Mouse (Mus musculus) hindbrain, embryonic 10.5 days (tissue): ENCODE results near the gene Smpdl3b. TPM values are rescaled to one million over a fixed set of nuclear protein-coding genes. Genes with fewer than 3 reads are reported as not detected.
"Not testable (repeated sequence)": the region's sequence is repeated elsewhere in the genome, so short reads cannot be mapped to it uniquely, and the experiment has no call there.

ENCODE experiments used
- DNase-seq: peaks from one replicate; pipeline ENCODE4 v3.0.0-alpha.2; 2017; ENCODE audit warnings: low spot score
- H3K27ac ChIP-seq: fragments of 300-500 bp; sonication (generic); 2 replicates; pipeline ENCODE4 v1.5.1; 2016; ENCODE audit warnings: mild to moderate bottlenecking, moderate library complexity
- H3K27me3 ChIP-seq: fragments of 300-500 bp; sonication (generic); 2 replicates; pipeline ENCODE4 v1.6.1; 2016; ENCODE audit warnings: mild to moderate bottlenecking; ENCODE audit not compliant: poor library complexity, insufficient read depth, severe bottlenecking
- H3K36me3 ChIP-seq: fragments of 300-500 bp; sonication (generic); 2 replicates; pipeline ENCODE4 v1.6.1; 2016; ENCODE audit warnings: mild to moderate bottlenecking, moderate library complexity
- H3K4me1 ChIP-seq: fragments of 300-500 bp; sonication (generic); replicated peaks from 2 replicates; pipeline ENCODE4 v1.6.1; 2016; ENCODE audit warnings: mild to moderate bottlenecking
- H3K4me3 ChIP-seq: fragments of 300-500 bp; sonication (generic); 2 replicates; pipeline ENCODE4 v1.5.1; 2016; ENCODE audit warnings: mild to moderate bottlenecking, moderate library complexity
- H3K9me3 ChIP-seq: fragments of 300-500 bp; sonication (generic); 2 replicates; pipeline ENCODE4 v1.6.1; 2016; ENCODE audit warnings: mild to moderate bottlenecking, moderate library complexity
- WGBS: fragments of 180-500 bp; shearing (Covaris S2); methylation state at CpG from one replicate; pipeline ENCODE4 v1.1.7; 2016; 5-methylcytosine and 5-hydroxymethylcytosine counted together
- polyA plus RNA-seq: library from polyadenylated mRNA; unstranded; fragments of >200 nt; fragmentation: Nextera tagmentation; extraction: Ambion mirVana; gene quantifications from 2 replicates; pipeline ENCODE4 v1.2.1, GENCODE M21; 2016

Smpdl3b gene
- polyA plus RNA-seq, 1 experiment from 2014 or later: 1.9 TPM

DNA sequence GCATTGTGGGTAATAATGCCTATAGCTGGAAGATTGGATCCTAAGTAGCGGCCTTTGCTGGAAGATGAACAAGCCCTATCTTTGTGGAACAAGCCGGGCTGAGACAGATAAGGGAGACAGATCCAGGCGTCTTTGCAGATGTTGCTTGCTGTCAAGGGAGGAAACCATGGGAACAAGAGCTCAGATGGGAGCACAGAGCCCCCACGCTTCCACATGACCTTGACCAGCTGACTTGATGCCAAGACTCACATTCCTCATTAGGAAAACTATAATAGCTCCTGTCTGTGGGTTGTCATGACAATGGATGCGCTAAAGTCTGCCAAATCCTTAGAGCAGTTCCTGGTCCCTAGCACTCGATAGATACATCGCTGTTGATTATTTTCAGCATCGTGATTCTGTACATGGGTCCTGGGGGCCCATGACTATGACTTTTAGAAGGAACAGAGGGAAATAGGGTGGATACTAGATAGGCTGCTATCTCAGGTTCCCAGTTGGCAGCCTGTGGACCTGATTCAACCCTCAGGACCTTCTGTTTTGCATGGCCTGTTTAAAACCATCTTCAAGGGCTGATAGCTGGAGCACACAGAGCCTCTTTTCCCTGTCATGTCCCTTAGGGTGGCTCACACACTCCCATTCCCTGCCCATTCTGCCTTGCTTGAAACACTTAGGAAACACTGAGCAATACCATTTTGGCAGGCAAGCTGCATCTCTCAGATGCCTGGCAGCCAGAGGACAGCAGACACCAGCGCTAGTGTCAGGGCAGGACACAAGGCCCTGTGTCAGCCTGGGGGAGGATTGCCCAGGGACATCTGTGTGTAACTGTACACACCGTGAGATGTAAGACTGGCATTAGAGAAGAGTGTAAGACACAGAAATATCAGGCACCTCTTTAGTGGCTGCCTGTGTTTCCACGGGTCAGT, 12.8 kb downstream of the Smpdl3b start:
- Histone ChIP-seq H3K4me3 (no peak overlapping the region), H3K4me1 (no peaks in the 10 kb centered on the region), H3K9me3 (no peaks in the 10 kb centered on the region), H3K27ac (no peak overlapping the region), H3K36me3 (no peaks in the 10 kb centered on the region), H3K27me3 (no peaks in the 10 kb centered on the region)
- WGBS: 84% methylated on average over 11 of the region's 11 CpGs
- no peak for DNase-seq

DNA sequence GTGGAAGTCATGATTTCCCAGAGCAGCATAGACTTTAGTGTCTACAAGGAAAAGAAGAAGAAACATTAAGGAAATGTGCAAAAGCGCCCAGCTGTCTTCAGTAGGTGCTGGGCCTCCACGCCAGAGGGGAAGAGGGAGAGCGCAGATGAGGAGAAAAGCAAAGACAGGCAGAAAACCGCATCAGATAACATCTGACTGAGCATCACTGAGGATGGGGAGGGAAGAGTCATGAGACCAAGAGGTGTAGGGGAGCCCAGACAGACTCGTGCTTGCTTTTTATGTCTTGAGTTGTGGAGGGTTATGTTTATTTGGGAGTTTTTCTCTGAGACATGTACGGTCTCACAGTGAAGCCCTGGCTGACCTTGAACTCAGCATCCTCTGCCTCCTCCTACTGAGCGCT, 15.6 kb downstream of the Smpdl3b start:
- no peak for DNase-seq
- WGBS: 92% methylated on average over 7 of the region's 7 CpGs
- Histone ChIP-seq H3K4me3 (no peak overlapping the region), H3K27me3 (no peaks in the 10 kb centered on the region), H3K27ac (no peak overlapping the region), H3K4me1 (no peaks in the 10 kb centered on the region), H3K9me3 (no peaks in the 10 kb centered on the region), H3K36me3 (no peaks in the 10 kb centered on the region)

DNA sequence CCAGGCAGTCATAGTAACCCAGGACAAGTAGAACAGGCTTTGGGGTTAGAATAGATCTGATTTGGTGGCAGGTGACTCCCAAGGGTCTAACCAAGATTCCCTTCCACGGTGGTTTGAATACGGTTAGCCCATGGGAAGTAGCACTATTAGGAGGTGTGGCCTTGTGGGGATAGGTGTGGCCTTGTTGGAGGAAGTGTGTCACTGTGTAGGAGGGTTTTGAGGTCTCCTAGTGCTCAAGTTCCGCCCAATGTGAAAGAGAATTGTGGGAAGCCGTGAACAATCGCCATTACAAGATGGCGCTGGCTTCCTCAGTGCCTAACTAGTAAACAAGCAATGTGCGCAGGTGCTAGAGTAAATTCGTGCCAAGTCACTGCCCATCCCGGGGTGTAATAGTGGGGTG, 19.9 kb downstream of the Smpdl3b start:
- not testable (repeated sequence) for DNase-seq, H3K4me3 ChIP-seq, H3K36me3 ChIP-seq, H3K27me3 ChIP-seq, H3K9me3 ChIP-seq, H3K27ac ChIP-seq
- peaks cover 11% of the 10 kb centered on the region for H3K4me1 ChIP-seq
- WGBS: 90% methylated on average over 9 of the region's 9 CpGs

DNA sequence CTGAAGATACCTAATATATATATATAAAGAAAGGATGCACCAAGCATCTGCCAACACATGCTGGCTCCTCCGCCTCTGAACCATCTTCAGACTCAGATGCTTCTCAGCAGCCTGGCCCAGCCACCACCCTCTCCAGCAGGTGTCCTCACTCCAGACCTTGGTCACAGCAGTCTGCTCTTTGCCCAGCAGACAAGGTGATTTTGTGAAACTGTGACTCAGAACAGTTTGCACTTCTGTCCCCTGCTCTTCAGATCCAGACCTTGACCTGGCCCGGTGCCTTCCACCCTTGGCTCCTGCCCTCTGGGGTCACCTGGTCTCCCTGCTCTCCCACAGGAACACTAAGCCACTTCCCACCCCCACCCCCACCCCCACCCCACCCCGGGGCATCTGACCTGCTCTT, 21.2 kb downstream of the Smpdl3b start:
- 61% methylated on average over 3 of the region's 3 CpGs for WGBS
- no peaks in the 10 kb centered on the region for H3K27me3 ChIP-seq
- H3K9me3 ChIP-seq: no peaks in the 10 kb centered on the region
- H3K36me3 ChIP-seq: no peaks in the 10 kb centered on the region
- H3K4me1 ChIP-seq: peaks cover 24% of the 10 kb centered on the region
- H3K4me3 ChIP-seq: no peak overlapping the region
- no peak for DNase-seq
- no peak overlapping the region for H3K27ac ChIP-seq

DNA sequence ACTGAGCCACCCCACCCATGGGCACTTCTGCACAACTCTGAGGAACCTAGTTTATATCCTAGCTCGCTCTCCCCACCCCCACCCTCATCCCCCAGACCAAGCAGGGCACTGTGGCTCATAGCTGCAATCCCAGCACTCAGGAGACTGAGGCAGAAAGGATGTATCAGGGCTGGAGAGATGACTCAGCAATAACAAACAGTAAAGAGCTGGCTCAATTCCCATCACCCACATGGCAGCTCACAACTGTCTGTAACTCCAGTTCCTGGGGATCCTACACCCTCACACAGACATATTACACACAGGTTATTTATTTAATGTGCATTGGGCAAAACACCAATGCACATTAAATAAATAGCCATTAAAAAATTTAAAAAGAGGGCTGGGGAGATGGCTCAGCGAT, 21.7 kb downstream of the Smpdl3b start:
- H3K9me3 ChIP-seq: no peaks in the 10 kb centered on the region
- H3K4me3 ChIP-seq: no peak overlapping the region
- no peak for DNase-seq
- WGBS: 87% methylated on average over 2 of the region's 2 CpGs
- no peaks in the 10 kb centered on the region for H3K36me3 ChIP-seq
- H3K4me1 ChIP-seq: peaks cover 24% of the 10 kb centered on the region
- H3K27ac ChIP-seq: no peak overlapping the region
- no peaks in the 10 kb centered on the region for H3K27me3 ChIP-seq

DNA sequence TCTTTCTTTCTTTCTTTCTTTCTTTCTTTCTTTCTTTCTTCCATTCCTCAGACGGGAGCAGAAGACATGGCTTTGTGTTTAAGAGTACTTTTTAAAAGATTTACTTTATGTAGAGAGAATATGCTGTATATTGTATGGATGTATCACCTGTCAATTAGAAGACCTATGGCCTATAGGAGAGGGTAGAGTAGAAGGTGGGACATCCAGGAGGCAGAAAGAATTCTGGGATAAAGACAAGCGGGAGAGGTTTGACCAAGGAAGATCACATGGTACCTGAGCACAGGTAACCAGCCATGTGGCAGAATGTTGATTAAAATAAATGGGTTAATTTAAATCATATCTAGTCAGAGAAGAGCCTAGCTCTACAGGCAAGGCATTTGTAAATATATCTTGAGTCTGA, 22.3 kb downstream of the Smpdl3b start:
- Histone ChIP-seq H3K9me3 (no peaks in the 10 kb centered on the region), H3K4me3 (no peak overlapping the region), H3K4me1 (peaks cover 24% of the 10 kb centered on the region), H3K27ac (no peak overlapping the region), H3K27me3 (no peaks in the 10 kb centered on the region), H3K36me3 (0 out of 2 replicates have a peak, but pooled peaks cover under 1% of the 10 kb centered on the region)
- DNase-seq: no peak
- 89% methylated on average over 2 of the region's 2 CpGs for WGBS

DNA sequence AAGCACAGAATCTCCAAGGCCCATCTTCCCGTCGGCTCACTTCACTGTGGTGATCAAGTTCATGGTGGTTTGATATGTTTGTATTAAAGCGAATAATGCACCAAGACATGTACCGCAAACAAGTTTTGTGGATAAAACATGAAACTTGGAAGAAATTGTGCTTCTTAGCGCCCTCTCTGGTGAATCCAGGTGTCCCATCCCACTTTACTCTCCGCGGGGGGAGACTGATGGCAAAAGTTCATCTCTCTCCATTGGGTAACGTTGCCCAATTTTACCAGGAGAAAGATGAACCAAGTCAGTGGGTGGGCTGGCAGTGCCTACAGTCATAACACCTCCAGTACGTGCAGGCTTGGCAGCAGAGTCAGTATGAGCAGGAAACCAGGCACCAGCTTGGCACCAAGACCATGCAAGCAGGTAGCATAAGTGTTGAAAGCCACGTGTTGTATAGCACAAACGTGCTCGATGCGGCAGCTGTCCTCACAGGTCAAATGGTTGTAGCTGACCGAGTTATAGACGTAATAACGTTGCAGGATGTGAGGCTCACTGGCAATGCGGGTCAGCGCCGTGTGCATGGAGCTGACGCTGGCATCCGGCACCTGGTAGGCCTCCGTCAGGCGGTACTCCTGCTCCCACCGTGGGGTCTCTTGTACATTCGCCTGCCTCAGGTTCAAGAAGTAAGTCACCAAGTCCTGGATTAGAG, 23.8 kb downstream of the Smpdl3b start:
- no peak overlapping the region for H3K4me3 ChIP-seq
- H3K4me1 ChIP-seq: peaks cover 24% of the 10 kb centered on the region
- WGBS: 92% methylated on average over 25 of the region's 25 CpGs
- no peaks in the 10 kb centered on the region for H3K27me3 ChIP-seq
- H3K9me3 ChIP-seq: no peaks in the 10 kb centered on the region
- no peak for DNase-seq
- 0 out of 2 replicates have a peak, but pooled peaks cover 4% of the 10 kb centered on the region for H3K36me3 ChIP-seq
- 0 out of 2 replicates have a peak overlapping the region, but pooled peaks have one; percentile 73 for H3K27ac ChIP-seq

DNA sequence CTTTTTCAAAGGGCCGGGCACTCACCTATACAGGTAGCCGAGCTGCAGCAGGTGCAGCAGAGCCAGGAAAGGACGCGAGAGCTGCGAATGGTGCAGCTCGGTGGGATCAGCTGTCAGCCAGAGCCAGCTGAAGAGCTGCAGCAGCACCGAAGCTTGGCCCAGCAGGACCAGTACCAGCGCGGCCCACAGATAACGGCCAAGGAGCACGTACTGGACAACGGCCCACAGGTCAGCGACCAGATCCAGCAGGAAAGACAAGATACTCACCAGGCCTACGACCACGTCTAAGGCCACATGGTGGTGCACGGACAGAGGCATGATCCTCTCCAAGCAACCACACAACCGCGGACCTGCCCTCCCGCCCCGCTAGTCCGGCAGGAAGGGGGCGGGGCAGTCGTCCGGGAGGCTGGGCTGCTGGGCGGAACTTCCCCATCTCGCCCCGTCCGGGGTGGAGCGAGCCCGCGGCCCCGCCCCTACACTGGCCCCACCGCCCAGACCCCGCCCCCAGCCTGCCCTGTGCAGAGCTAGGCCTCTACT, 24.8 kb downstream of the Smpdl3b start, which contains the start of gene Xkr8:
Gene Xkr8 (minus strand): TSS at position 399 of the 537 bp plus-strand sequence.
- DNase-seq: peak; percentile 89
- peaks cover 24% of the 10 kb centered on the region for H3K4me1 ChIP-seq
- no peaks in the 10 kb centered on the region for H3K27me3 ChIP-seq
- peak within 1 kb of the TSS; percentile 73 for H3K27ac ChIP-seq
- H3K36me3 ChIP-seq: peaks cover 12% of the 10 kb centered on the region
- peak within 1 kb of the TSS; percentile 65 for H3K4me3 ChIP-seq
- H3K9me3 ChIP-seq: no peaks in the 10 kb centered on the region
- 3% methylated on average over 34 of the region's 34 CpGs for WGBS

DNA sequence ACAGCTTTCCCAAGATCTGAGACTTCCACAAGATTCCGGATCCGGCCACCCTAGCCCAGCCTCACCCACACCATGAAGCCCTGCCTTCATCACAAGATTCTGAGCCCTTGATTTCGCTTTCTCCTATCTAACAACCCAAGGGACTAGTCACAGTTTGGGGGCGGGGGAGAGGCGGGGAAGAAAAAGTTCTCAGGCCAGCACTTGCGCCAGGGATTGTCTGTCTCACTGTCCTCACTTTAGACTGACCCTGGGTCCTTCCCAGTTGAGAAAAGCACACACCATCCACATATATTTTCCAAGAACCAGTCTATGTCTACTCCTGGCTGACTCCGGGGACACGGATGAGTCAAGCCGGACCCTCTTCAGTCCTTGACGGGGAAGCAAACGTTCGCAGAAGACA, 25.4 kb downstream of the Smpdl3b start:
- 49% methylated on average over 12 of the region's 12 CpGs for WGBS
- H3K4me1 ChIP-seq: peaks cover 24% of the 10 kb centered on the region
- H3K4me3 ChIP-seq: peak overlapping the region; percentile 65
- H3K36me3 ChIP-seq: peaks cover 16% of the 10 kb centered on the region
- no peak for DNase-seq
- no peaks in the 10 kb centered on the region for H3K9me3 ChIP-seq
- peak overlapping the region; percentile 73; the same call in 1 of the 2 replicates for H3K27ac ChIP-seq
- H3K27me3 ChIP-seq: no peaks in the 10 kb centered on the region

DNA sequence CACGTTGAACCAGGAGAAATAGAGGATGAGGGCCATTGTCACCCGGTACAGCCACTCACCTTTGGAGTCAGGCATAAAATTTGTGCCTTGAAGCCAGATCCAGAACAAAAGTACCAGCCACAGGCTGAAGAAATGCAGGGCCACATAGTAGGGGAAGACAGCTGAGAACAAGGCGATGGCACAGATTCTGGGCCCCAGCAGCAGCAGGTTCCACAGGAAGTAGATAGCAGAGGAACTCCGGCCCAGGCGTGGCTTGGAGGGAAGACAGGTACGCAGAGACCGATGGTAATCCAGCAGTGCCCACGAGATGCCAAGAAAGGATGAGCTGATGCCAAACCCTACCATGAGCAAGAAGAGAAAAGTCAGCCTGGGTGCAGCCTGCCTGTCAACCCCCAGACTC, 28.8 kb downstream of the Smpdl3b start:
- H3K27ac ChIP-seq: no peak overlapping the region
- no peak overlapping the region for H3K4me3 ChIP-seq
- peaks cover 21% of the 10 kb centered on the region for H3K4me1 ChIP-seq
- WGBS: 89% methylated on average over 8 of the region's 8 CpGs
- H3K9me3 ChIP-seq: no peaks in the 10 kb centered on the region
- no peak for DNase-seq
- no peaks in the 10 kb centered on the region for H3K27me3 ChIP-seq
- H3K36me3 ChIP-seq: peaks cover 49% of the 10 kb centered on the region

DNA sequence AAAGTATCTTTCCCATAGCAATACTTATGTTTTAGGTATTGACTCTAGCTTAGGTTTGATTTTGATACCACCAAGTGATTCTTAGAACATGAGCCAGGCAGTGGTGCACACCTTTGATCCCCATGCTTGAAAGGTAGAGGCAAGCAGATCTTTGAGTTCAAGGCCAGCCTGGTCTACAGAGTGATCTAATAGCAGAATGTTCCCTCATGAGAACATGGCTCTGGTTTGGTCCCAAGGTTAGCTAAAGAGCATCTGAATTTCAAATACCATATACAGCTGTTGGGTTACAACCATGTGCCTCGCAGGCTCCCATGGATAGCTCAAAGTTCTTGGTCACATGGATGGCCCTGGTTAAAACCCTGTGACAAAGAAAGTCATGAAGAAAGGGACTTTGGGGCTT, 38.8 kb downstream of the Smpdl3b start:
- no peaks in the 10 kb centered on the region for H3K9me3 ChIP-seq
- H3K4me1 ChIP-seq: no peaks in the 10 kb centered on the region
- H3K36me3 ChIP-seq: peaks cover 81% of the 10 kb centered on the region
- H3K27me3 ChIP-seq: no peaks in the 10 kb centered on the region
- H3K27ac ChIP-seq: no peak overlapping the region
- no peak for DNase-seq
- 93% methylated on average over 1 of the region's 1 CpGs for WGBS
- no peak overlapping the region for H3K4me3 ChIP-seq

DNA sequence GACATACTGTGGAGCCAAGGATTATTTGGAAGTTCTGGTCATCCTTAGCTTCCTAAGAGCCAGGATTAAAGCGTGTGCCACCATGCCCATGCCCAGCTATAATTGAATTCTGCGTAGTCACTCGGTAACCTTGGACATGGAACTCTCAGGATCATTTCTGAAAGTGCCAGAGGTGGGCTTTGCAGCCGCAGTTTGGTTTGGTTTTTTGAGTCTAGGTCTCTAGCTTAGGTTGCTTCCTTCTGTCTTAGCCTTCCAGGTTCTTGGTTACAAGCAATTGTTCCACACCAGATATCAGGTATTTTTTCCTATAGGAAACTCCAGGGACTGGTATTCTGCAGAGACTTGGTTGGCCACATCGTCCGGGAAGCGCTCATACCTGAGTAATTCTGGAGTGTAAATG, 43.9 kb downstream of the Smpdl3b start:
- 96% methylated on average over 7 of the region's 7 CpGs for WGBS
- H3K9me3 ChIP-seq: no peaks in the 10 kb centered on the region
- H3K27ac ChIP-seq: no peak overlapping the region
- no peak overlapping the region for H3K4me3 ChIP-seq
- DNase-seq: no peak
- no peaks in the 10 kb centered on the region for H3K27me3 ChIP-seq
- H3K4me1 ChIP-seq: no peaks in the 10 kb centered on the region
- H3K36me3 ChIP-seq: peaks cover 82% of the 10 kb centered on the region

DNA sequence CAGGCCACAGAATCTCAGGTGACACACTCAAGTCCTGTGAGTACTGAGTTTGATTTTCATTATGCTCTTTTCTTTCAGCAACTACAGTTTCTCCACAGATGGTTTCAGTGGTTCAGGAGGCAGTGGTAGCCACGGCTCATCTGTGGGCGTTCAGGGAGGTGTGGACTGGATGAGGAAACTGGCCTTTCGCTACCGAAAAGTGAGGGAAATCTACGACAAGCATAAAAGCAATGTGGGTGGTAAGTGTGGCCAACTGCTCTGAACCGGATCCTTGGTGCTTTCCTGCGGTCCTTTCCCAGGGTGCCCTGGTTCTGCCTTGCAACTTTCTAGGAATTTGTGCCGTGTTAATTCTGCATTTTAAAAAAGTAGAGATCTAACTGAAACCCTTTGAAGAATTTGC, 50.2 kb downstream of the Smpdl3b start:
- H3K36me3 ChIP-seq: peaks cover 98% of the 10 kb centered on the region
- no peak overlapping the region for H3K4me3 ChIP-seq
- no peak for DNase-seq
- H3K4me1 ChIP-seq: no peaks in the 10 kb centered on the region
- WGBS: 96% methylated on average over 8 of the region's 8 CpGs
- H3K27ac ChIP-seq: no peak overlapping the region
- no peaks in the 10 kb centered on the region for H3K9me3 ChIP-seq
- H3K27me3 ChIP-seq: no peaks in the 10 kb centered on the region
